Mouse (Mus musculus): ENCODE data around the gene Casp2.

GRCm38 (mm10) chr6:42309816-42310378, 45.1 kb downstream of the Casp2 start:
- TF ChIP-seq CTCF (IDR thresholded peaks at IDR 0.05; ENCODE audit: low read depth, low read length) (peak; percentile 34), POLR2A (IDR thresholded peaks at IDR 0.05; ENCODE audit: extremely low read depth, insufficient read depth, low read length) (no peak)

All from liver, adult 2 months (tissue).